Mouse (Mus musculus) ES-E14 (cell line): ENCODE measurements around the gene Gtf3c1. TPM values are rescaled to one million over a fixed set of nuclear protein-coding genes. Genes with fewer than 3 reads are reported as not detected.

Source experiments
- DNase-seq: peaks from one replicate; pipeline ENCODE4 v3.0.0-alpha.2; 2013; ENCODE audit warnings: low read depth, low spot score
- H3K27ac ChIP-seq: 2 replicates; pipeline ENCODE4 v1.5.1; 2012; ENCODE audit warnings: low read depth, mild to moderate bottlenecking, low read length, moderate library complexity, mixed read lengths; ENCODE audit not compliant: poor library complexity, insufficient read depth, severe bottlenecking
- H3K36me3 ChIP-seq: 2 replicates; pipeline ENCODE4 v1.6.1; 2012; ENCODE audit warnings: mild to moderate bottlenecking, low read length, moderate library complexity, mixed read lengths; ENCODE audit not compliant: control insufficient read depth, poor library complexity, insufficient read depth, severe bottlenecking
- H3K4me1 ChIP-seq, 2 experiments: fragments of 150-350 bp in 1 of 2; sonication (generic) in 1 of 2; 2 replicates each; pipeline ENCODE4 v1.6.1; 2012; ENCODE audit warnings: low read length in 2 of 2, mild to moderate bottlenecking in 1 of 2, mixed read lengths in 1 of 2; ENCODE audit not compliant: control insufficient read depth in 2 of 2, insufficient read depth in 2 of 2, poor library complexity in 1 of 2
- H3K4me3 ChIP-seq, 2 experiments: fragments of 150-350 bp in 1 of 2; sonication (generic) in 1 of 2; 2 replicates each; pipeline ENCODE4 v1.5.1; 2012; ENCODE audit warnings: low read length in 2 of 2, low read depth in 1 of 2, mild to moderate bottlenecking in 1 of 2, mixed read lengths in 1 of 2; ENCODE audit not compliant: insufficient read depth in 1 of 2, poor library complexity in 1 of 2, severe bottlenecking in 1 of 2
- H3K9ac ChIP-seq: 2 replicates; pipeline ENCODE4 v1.6.1; 2012; ENCODE audit warnings: low read depth, mild to moderate bottlenecking, low read length, mixed read lengths; ENCODE audit not compliant: poor library complexity, insufficient read depth, severe bottlenecking
- H3K9me3 ChIP-seq: fragments of 150-350 bp; sonication (generic); 2 replicates; pipeline ENCODE4 v1.6.1; 2012; ENCODE audit warnings: low read depth, mild to moderate bottlenecking, low read length; ENCODE audit not compliant: control insufficient read depth, insufficient read depth
- CHD2 ChIP-seq: IDR thresholded peaks from 2 replicates; pipeline ENCODE4 v1.6.1; 2014; ENCODE audit warnings: mild to moderate bottlenecking, low read depth, low read length, inconsistent platforms
- HCFC1 ChIP-seq: IDR thresholded peaks from 2 replicates; pipeline ENCODE4 v1.6.1; 2012; ENCODE audit warnings: low read length, inconsistent platforms, borderline replicate concordance; ENCODE audit not compliant: insufficient read depth
- MAFK ChIP-seq: IDR thresholded peaks from 2 replicates; pipeline ENCODE4 v1.6.1; 2014; ENCODE audit warnings: mild to moderate bottlenecking, low read depth, low read length, inconsistent platforms; ENCODE audit not compliant: insufficient read depth
- ZC3H11A ChIP-seq: IDR thresholded peaks from 2 replicates; pipeline ENCODE4 v1.6.1; 2012; ENCODE audit warnings: low read depth, mild to moderate bottlenecking, inconsistent platforms, low read length, borderline replicate concordance
- ZNF384 ChIP-seq: IDR thresholded peaks from 2 replicates; pipeline ENCODE4 v1.6.1; 2012; ENCODE audit warnings: low read depth, low read length, inconsistent platforms
- in situ Hi-C, 2 experiments: fragments of 600-800 bp; cut with MboI; formaldehyde crosslinking; loops; one replicate each; pipeline ENCODE4 v1.15.1; 2025; ENCODE audit warnings: low sequenced_read_pairs in 2 of 2, inconsistent platforms in 1 of 2; ENCODE audit not compliant: unreplicated experiment in 2 of 2
- total RNA-seq: library from RNA; depleted of rRNA; stranded (reverse); fragments of 300-350 nt; gene quantifications from 2 replicates; pipeline ENCODE4 v1.2.3, GENCODE M21; 2012; rRNA removed

Gtf3c1 gene
- total RNA-seq, 1 experiment: 83.5 TPM

- Histone ChIP-seq H3K4me3 (no peak overlapping the region), H3K9ac (no peak overlapping the region), H3K4me1 (no peaks in the 10 kb centered on the region), H3K36me3 (no peaks in the 10 kb centered on the region), H3K27ac (no peak overlapping the region), H3K9me3 (no peaks in the 10 kb centered on the region)
- TF ChIP-seq CHD2 (no peak), ZNF384 (no peak), ZC3H11A (no peak), MAFK (no peak), HCFC1 (no peak)
- in situ Hi-C loops: no loop called here
- DNase-seq: no peak
These were observed 110.5 kb downstream of the Gtf3c1 start for GRCm38 (mm10) chr7:125597083-125597482.

GRCm38 (mm10) chr7:125596406-125596805, 111.2 kb downstream of the Gtf3c1 start:
- Histone ChIP-seq H3K4me3 (no peak overlapping the region), H3K9me3 (no peaks in the 10 kb centered on the region), H3K4me1 (no peaks in the 10 kb centered on the region), H3K27ac (no peak overlapping the region), H3K9ac (no peak overlapping the region), H3K36me3 (no peaks in the 10 kb centered on the region)
- DNase-seq: no peak
- in situ Hi-C loops: no loop called here
- TF ChIP-seq ZNF384 (no peak), CHD2 (no peak), HCFC1 (no peak), MAFK (no peak), ZC3H11A (no peak)

- H3K4me1 ChIP-seq: no peaks in the 10 kb centered on the region
- in situ Hi-C loops: no loop called here
- no peaks in the 10 kb centered on the region for H3K9me3 ChIP-seq
- no peak overlapping the region for H3K9ac ChIP-seq
- TF ChIP-seq CHD2 (no peak), ZNF384 (no peak), HCFC1 (no peak), MAFK (no peak), ZC3H11A (no peak)
- DNase-seq: no peak
- no peak overlapping the region for H3K4me3 ChIP-seq
- H3K36me3 ChIP-seq: no peaks in the 10 kb centered on the region
- H3K27ac ChIP-seq: no peak overlapping the region
These were observed 113.7 kb downstream of the Gtf3c1 start for GRCm38 (mm10) chr7:125593831-125594230.

Other genes with a start within 250 kb of the Gtf3c1 start
- gene Nsmce1, start 216.2 kb downstream of the Gtf3c1 start, total RNA-seq: 62.5 and 72.3 TPM in 2 replicates
- 2.9 and 3.4 TPM in 2 replicates for gene Il4ra, start 155.7 kb downstream of the Gtf3c1 start, total RNA-seq
- 0.58 TPM in 1 of 2 replicates, not detected in the other for gene Il21r, start 104.4 kb downstream of the Gtf3c1 start, total RNA-seq
- gene D430042O09Rik, start 108 bp upstream of the Gtf3c1 start, total RNA-seq: 4.4 and 4.8 TPM in 2 replicates